ENCODE assay signal across 13 mouse cellular contexts in genomic region chr14:57315551-57315950, GRCm38 (mm10).
DNase-seq lines count a peak whose midpoint lies in the region; ATAC-seq and TF ChIP-seq lines count a peak whose summit lies in the region.
"Had no signal": no experiment of that assay in that cellular context is flagged by ENCODE, and none has a peak within 500 bp of the region (broad histone marks: within the 10 kb centered on the region; RNA-seq: fewer than 3 reads in every experiment).

No protein-coding gene starts in this region.

- H3K27me3 ChIP-seq in midbrain, embryonic 14.5 days (ENCODE audit: control insufficient read depth, insufficient read depth, low read length): no peaks in the 10 kb centered on the region
- no peaks in the 10 kb centered on the region for H3K27me3 ChIP-seq in midbrain, embryonic 10.5 days (ENCODE audit: low read depth, poor library complexity, severe bottlenecking)
- no peaks in the 10 kb centered on the region for H3K27me3 ChIP-seq in embryonic facial prominence, embryonic 14.5 days (replicated peaks; ENCODE audit: control insufficient read depth, insufficient read depth, low read length)
- H3K27me3 ChIP-seq: CH12.LX; heart, embryonic 13.5 days; Patski; stomach, embryonic 15.5 days had no signal

- peak; percentile 35 for DNase-seq in midbrain, embryonic 14.5 days
- no peak for DNase-seq in midbrain, embryonic 10.5 days (ENCODE audit: low spot score)
- peak; percentile 67 for DNase-seq in brain, embryonic 14.5 days (ENCODE audit: low read depth)
- peak; percentile 44 for DNase-seq in embryonic facial prominence, embryonic 14.5 days (ENCODE audit: low spot score)
- peak; percentile 41 for DNase-seq in mesoderm, embryonic 11.5 days (ENCODE audit: low read depth, low spot score)
- DNase-seq in layer of hippocampus, adult 2 months (ENCODE audit: low spot score in 2 of 2): no peak
- DNase-seq in right cerebral cortex, postnatal 4 days: no peak
- DNase-seq: adrenal gland, postnatal 14 days had no signal

- no peak overlapping the region for H3K27ac ChIP-seq in midbrain, embryonic 14.5 days (replicated peaks; ENCODE audit: low read depth, low read length)
- no peak overlapping the region for H3K27ac ChIP-seq in midbrain, embryonic 10.5 days (replicated peaks)
- no peak overlapping the region for H3K27ac ChIP-seq in embryonic facial prominence, embryonic 14.5 days (replicated peaks; ENCODE audit: low read depth, low read length)
- H3K27ac ChIP-seq in layer of hippocampus, adult 2 months: no peak overlapping the region
- H3K27ac ChIP-seq: heart, embryonic 13.5 days; stomach, embryonic 15.5 days had no signal

- H3K36me3 ChIP-seq in midbrain, embryonic 14.5 days (ENCODE audit: control insufficient read depth, insufficient read depth, low read length): no peaks in the 10 kb centered on the region
- no peaks in the 10 kb centered on the region for H3K36me3 ChIP-seq in midbrain, embryonic 10.5 days
- no peaks in the 10 kb centered on the region for H3K36me3 ChIP-seq in embryonic facial prominence, embryonic 14.5 days (ENCODE audit: control insufficient read depth, insufficient read depth, low read length)
- H3K36me3 ChIP-seq: heart, embryonic 13.5 days; stomach, embryonic 15.5 days had no signal

- ATAC-seq in midbrain, embryonic 14.5 days (ENCODE audit: low FRiP score, low TSS enrichment): no peak
- ATAC-seq in embryonic facial prominence, embryonic 14.5 days (ENCODE audit: low read depth): no peak; the same call in 1 of the 2 replicates
- ATAC-seq: lung, postnatal 0 days; Patski had no signal

- WGBS in midbrain, embryonic 14.5 days: 61% methylated on average over 7 of the region's 7 CpGs
- whole genome bisulfite sequencing in midbrain, embryonic 10.5 days: 79% methylated on average over 7 of the region's 7 CpGs
- 34% methylated on average over 7 of the region's 7 CpGs for WGBS in embryonic facial prominence, embryonic 14.5 days

- no peaks in the 10 kb centered on the region for H3K9me3 ChIP-seq in midbrain, embryonic 14.5 days (ENCODE audit: control insufficient read depth, low read length)
- H3K9me3 ChIP-seq in midbrain, embryonic 10.5 days (replicated peaks): no peaks in the 10 kb centered on the region
- no peaks in the 10 kb centered on the region for H3K9me3 ChIP-seq in embryonic facial prominence, embryonic 14.5 days (ENCODE audit: control insufficient read depth, low read length)
- H3K9me3 ChIP-seq: stomach, embryonic 15.5 days had no signal

- no peak for TF ChIP-seq CTCF in brain, embryonic 14.5 days (IDR thresholded peaks at IDR 0.05; ENCODE audit: borderline replicate concordance, extremely low read depth, insufficient read depth, insufficient read length)
- TF ChIP-seq CTCF in layer of hippocampus, adult 2 months (conservative IDR thresholded peaks at IDR 0.05): no peak

- no peak for TF ChIP-seq POLR2A in brain, embryonic 14.5 days (IDR thresholded peaks at IDR 0.05; ENCODE audit: borderline replicate concordance, extremely low read depth, insufficient read depth, insufficient read length, poor library complexity, severe bottlenecking)

- no peak overlapping the region for H3K9ac ChIP-seq in midbrain, embryonic 14.5 days (replicated peaks; ENCODE audit: low read length)
- H3K9ac ChIP-seq in embryonic facial prominence, embryonic 14.5 days (ENCODE audit: low read depth, low read length): no peak overlapping the region
- H3K9ac ChIP-seq: heart, embryonic 13.5 days; stomach, embryonic 15.5 days had no signal

- H3K4me2 ChIP-seq in midbrain, embryonic 14.5 days (ENCODE audit: low read length): no peak overlapping the region
- H3K4me2 ChIP-seq in embryonic facial prominence, embryonic 14.5 days (ENCODE audit: low read depth, low read length): no peak overlapping the region
- H3K4me2 ChIP-seq: heart, embryonic 13.5 days; stomach, embryonic 15.5 days had no signal

- no peaks in the 10 kb centered on the region for H3K4me1 ChIP-seq in midbrain, embryonic 14.5 days (ENCODE audit: control insufficient read depth, insufficient read depth, low read length)
- H3K4me1 ChIP-seq in midbrain, embryonic 10.5 days: peaks cover 21% of the 10 kb centered on the region
- H3K4me1 ChIP-seq in embryonic facial prominence, embryonic 14.5 days (ENCODE audit: control insufficient read depth, insufficient read depth, low read length): peaks cover 11% of the 10 kb centered on the region; the same call in 1 of the 2 replicates
- H3K4me1 ChIP-seq: stomach, embryonic 15.5 days had no signal

- H3K4me3 ChIP-seq in midbrain, embryonic 14.5 days (replicated peaks; ENCODE audit: low read depth, low read length): no peak overlapping the region
- no peak overlapping the region for H3K4me3 ChIP-seq in midbrain, embryonic 10.5 days
- H3K4me3 ChIP-seq in embryonic facial prominence, embryonic 14.5 days (ENCODE audit: low read depth, low read length): no peak overlapping the region
- H3K4me3 ChIP-seq in layer of hippocampus, adult 2 months: no peak overlapping the region
- H3K4me3 ChIP-seq: heart, embryonic 13.5 days; stomach, embryonic 15.5 days had no signal

Comparison
In these comparisons a context has a peak if more than half of its experiments do, and no peak if none do; other contexts are left out.
1. DNase-seq: peak in midbrain, embryonic 14.5 days (single experiment), brain, embryonic 14.5 days (single experiment), embryonic facial prominence, embryonic 14.5 days (single experiment) and mesoderm, embryonic 11.5 days (single experiment); none in midbrain, embryonic 10.5 days (single experiment), layer of hippocampus, adult 2 months (0 of 2) and right cerebral cortex, postnatal 4 days (single experiment).